Mouse (Mus musculus) natural killer cell, adult 2 months (primary cell): ENCODE measurements around the gene Crhbp.
A peak's percentile ranks its signal among the peaks of the same experiment; 100 is the strongest.

Source experiments
- DNase-seq, 2 experiments: peaks; one replicate each; pipeline ENCODE4 v3.0.0; 2022; ENCODE audit warnings: low spot score in 2 of 2

The Crhbp gene

DNA sequence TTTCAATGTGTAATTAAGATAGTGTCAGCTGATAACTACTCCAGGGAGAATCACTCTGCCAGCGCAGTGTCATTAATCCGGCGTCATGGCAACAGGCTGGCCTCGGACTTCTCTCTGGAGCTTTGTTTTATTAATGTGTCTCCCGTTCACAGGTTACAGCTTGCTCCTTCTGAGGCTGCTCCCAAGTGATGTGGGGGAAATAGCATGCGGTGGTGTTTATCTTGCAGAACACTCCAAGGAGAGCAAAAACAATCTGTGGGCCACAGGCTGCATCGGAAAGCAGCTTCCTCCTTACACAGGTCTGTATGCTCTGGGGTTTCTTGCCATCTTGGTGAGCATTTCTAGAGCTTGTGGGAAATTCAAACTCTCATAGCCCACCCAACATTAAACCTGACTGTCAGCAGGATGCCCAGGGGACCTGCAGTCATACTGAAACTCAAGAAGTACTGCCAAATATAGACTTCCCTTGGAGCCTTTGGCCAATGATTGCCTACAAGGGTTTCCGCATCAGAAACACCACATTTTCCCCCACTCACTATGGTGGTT lies 25.4 kb downstream of the Crhbp start:
- DNase-seq, result no peak

DNA sequence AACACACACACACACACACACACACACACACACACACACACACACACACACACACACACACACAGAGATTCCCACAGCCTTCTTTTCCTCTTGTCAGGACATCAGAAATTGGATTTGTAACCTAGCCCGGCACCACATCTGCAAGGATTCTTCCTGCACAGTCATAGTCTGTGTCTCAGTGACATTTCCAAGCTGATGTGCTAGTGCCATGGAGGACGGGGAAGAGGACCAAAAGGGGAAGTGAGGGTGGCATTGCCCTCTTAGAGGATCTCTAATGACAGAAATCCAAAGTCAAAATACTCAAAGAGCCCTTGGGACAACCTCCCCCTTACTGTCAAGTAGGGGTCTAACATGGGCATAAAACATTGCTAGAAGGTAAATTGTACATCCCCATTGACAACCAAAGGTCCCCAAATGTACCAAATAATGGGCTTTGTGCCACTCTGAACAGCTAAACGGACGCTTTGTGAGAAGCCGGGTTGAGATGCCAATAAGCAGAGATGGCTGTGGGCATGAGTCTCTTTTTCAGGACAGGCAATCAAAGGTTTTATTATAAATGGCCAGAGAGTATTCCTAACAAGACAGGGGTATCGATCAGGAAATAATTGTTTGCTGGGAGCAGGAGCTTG lies 26.0 kb downstream of the Crhbp start:
- DNase-seq, result no peak

DNA sequence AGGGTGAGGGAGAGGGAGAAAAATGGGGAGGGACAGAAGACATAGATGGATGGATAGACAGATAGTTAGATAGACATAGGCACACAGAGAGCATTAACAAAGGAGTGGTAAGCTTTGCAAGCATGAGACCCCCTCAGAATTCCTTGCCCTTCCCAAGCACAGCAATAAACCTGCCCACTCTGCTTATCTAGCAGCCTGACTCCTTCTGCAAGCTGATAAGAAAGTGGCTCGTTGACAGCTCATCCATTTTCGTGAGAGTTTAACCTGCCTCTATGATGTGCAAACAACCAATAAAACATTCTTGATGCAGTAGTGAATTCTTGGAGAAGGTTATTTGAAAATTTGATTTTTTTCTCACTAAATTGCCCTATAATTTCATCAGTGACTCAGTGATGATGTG lies 32.5 kb downstream of the Crhbp start:
- no peak for DNase-seq

DNA sequence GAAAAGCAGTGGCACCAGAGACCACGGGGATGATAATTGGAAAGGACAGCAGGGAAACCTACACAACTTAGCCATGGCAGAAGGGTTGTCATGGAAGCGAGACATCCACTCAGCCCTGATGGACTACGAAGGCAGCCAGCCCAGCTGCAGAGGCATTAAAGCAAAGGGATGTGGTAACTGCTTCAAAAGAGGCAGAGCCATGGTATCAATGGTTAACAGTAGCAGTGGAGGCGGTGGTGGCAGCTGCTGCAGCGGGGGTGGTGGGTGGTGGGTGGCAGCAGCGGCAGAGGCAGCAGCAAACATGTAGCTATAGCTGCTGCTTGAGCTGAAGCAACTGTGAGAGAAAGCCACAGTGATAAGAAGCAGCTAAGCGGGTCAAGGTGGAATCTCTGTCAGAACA lies 51.5 kb downstream of the Crhbp start:
- DNase-seq, result no peak

DNA sequence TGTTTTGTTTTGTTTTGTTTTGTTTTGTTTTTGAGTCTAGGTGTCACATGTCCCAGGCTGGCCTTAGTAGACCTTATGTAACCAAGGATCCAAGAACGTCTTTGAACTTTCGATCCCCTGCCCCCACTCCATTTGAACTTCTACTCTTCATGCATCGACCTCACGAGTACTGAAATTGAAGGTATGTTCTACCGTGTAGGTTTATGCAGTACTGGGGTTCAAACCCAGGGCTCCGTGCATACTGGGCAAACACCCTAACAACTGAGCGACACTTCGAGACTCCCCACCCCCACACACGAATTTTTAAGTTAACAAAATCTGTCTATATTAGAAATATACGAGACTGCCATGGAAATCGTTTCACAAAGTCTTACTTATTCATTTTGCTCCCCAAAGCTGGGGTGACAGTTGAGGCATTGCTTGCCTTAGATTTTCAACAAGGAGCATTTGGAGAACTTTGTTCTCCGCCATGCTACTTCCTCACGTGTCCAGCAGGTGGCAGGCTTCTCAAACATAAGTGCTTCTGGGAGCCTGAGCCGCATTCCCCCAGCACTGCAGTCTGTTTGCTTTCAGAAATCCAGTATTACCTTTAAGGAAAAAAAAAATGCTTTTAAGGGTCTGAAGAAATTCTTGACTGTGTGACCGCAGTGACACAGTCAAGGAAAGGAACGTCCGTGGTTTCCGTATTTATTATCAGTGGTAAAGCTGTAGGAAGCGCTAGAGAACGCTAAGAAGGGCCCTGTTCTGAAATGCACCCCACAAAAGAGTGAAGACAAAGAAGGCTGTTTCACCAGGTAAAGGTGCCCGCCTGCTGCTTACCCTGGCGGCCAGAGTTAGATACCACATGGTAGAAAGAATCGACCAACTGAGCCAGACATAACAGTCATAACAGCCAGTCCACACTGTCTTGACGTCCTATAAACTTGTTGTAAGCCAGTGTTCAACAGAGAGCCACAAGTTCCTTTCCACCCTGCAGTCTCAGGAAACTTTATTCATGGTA lies 54.6 kb downstream of the Crhbp start:
- DNase-seq, result peak; percentile 53 to 68

DNA sequence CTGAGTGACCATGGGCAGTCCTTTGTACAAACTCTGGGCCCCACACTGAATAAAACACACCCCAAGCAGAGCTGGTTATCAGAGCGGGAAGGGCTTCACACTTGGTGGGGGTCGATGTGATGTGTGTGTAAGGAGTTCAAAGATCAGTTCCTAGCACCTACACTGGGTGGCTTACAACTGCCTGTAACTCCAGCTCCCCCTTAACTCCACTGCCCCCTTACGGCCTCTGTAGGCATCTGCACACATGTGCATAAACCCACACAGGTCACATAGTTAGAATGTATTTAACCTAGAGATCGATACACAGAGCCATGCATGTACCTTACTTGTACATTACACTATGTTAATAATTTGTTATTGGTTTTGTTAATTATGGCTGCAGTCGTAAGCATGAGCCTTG lies 56.5 kb downstream of the Crhbp start:
- DNase-seq, result no peak

DNA sequence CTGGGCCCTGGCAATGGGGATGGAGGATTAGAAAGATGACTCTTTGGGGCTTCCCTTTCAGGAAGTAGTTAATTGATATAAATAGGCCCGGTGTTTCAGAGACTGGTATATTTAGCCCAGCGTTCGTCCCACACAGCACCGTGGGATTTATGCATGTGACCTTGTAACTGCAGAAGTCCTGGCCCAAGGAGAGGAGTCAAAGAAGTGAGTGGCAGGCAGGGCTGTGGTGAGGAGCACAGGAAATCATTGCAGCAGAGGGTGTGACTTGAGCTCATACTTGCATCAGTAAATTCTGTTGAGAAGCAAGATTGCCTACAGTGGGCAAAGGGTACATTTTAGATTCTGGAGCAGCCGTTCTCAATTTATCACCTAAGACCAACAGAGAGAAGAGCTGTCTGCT lies 62.3 kb downstream of the Crhbp start:
- DNase-seq, result no peak
